Mouse (Mus musculus): ENCODE data around the gene Hmgn1.

GRCm38 (mm10) chr16:96150995-96151394, 23.5 kb upstream of the Hmgn1 start:
- no peak for TF ChIP-seq POLR2A (IDR thresholded peaks at IDR 0.05; ENCODE audit: insufficient read length, low read depth)
- TF ChIP-seq REST (IDR thresholded peaks at IDR 0.05; ENCODE audit: insufficient read depth, insufficient read length): no peak
- no peak for TF ChIP-seq E2F4 (IDR thresholded peaks at IDR 0.05; ENCODE audit: insufficient read depth)
- no peak for TF ChIP-seq MYOG (IDR thresholded peaks at IDR 0.05; ENCODE audit: control insufficient read depth in 1 of 3, insufficient read depth in 1 of 3, insufficient read length in 2 of 3, low read depth in 2 of 3)
- no peak for TF ChIP-seq POLR2AphosphoS2 (IDR thresholded peaks at IDR 0.05; ENCODE audit: insufficient read length, low read depth)
- no peak for TF ChIP-seq TCF12 (IDR thresholded peaks at IDR 0.05; ENCODE audit: insufficient read depth, poor library complexity, severe bottlenecking)
- no peak for TF ChIP-seq MAX (IDR thresholded peaks at IDR 0.05; ENCODE audit: low read depth)
- TF ChIP-seq USF1 (IDR thresholded peaks at IDR 0.05; ENCODE audit: low read depth): no peak
- TF ChIP-seq MYOD1 (IDR thresholded peaks at IDR 0.05; ENCODE audit: control insufficient read depth in 1 of 3, insufficient read length in 2 of 3, low read depth in 2 of 3): peak in 1 of 3 experiments; percentile 3

Measured in myocyte (in vitro differentiated cells).